Mouse (Mus musculus) adrenal gland (tissue): ENCODE measurements at regions not wholly inside any gene's neighbourhood (a gene's known extent, or its start where the extent isn't known, plus 50 kb on each side); places are given as distances from the start of the nearest gene placed in this dataset.

Source experiments
- intact Hi-C: fragments of 180-260 bp; cut with DNase I; formaldehyde crosslinking; loops from one replicate; pipeline ENCODE4 v1.15.1; 2025

- intact Hi-C loops, result no loop called here
Observed at GRCm38 (mm10) chr17:45341573-45341972, 92.0 kb downstream of the Cdc5l start.

- intact Hi-C loops, result no loop called here
Observed at GRCm38 (mm10) chr17:45340851-45341250, 92.7 kb downstream of the Cdc5l start.

- intact Hi-C loops, result no loop called here
Observed at GRCm38 (mm10) chr17:45339226-45339625, 94.3 kb downstream of the Cdc5l start.

- intact Hi-C loops, result no loop called here
Observed at GRCm38 (mm10) chr17:45338086-45338485, 95.5 kb downstream of the Cdc5l start.

- intact Hi-C loops, result no loop called here
Observed at GRCm38 (mm10) chr17:45335586-45336151, 97.9 kb downstream of the Cdc5l start.

- intact Hi-C loops, result no loop called here
Observed at GRCm38 (mm10) chr17:45334732-45335381, 98.7 kb downstream of the Cdc5l start.

- intact Hi-C loops, result no loop called here
Observed at GRCm38 (mm10) chr17:45332321-45332720, 101.2 kb downstream of the Cdc5l start.

GRCm38 (mm10) chr17:45329241-45329640, 104.3 kb downstream of the Cdc5l start:
- intact Hi-C loops, result no loop called here

- intact Hi-C loops, result no loop called here
Observed at GRCm38 (mm10) chr17:45326726-45327125, 106.8 kb downstream of the Cdc5l start.

GRCm38 (mm10) chr17:45326173-45326572, 107.4 kb downstream of the Cdc5l start:
- intact Hi-C loops, result no loop called here

- intact Hi-C loops, result no loop called here
Observed at GRCm38 (mm10) chr17:45322842-45323241, 110.7 kb downstream of the Cdc5l start.

GRCm38 (mm10) chr17:45320074-45320473, 113.5 kb downstream of the Cdc5l start:
- intact Hi-C loops, result no loop called here

- intact Hi-C loops, result no loop called here
Observed at GRCm38 (mm10) chr17:45318211-45319076, 115.1 kb downstream of the Cdc5l start.

GRCm38 (mm10) chr17:45312510-45313266, 120.8 kb downstream of the Cdc5l start:
- intact Hi-C loops, result no loop called here

GRCm38 (mm10) chr17:45306506-45306905, 127.0 kb downstream of the Cdc5l start:
- intact Hi-C loops, result no loop called here

GRCm38 (mm10) chr17:45303183-45303582, 130.4 kb downstream of the Cdc5l start:
- intact Hi-C loops, result no loop called here

- intact Hi-C loops, result no loop called here
Observed at GRCm38 (mm10) chr17:45298355-45298754, 135.2 kb downstream of the Cdc5l start.

- intact Hi-C loops, result no loop called here
Observed at GRCm38 (mm10) chr17:45297860-45298259, 135.7 kb downstream of the Cdc5l start.

GRCm38 (mm10) chr17:45296363-45296762, 137.2 kb downstream of the Cdc5l start:
- intact Hi-C loops, result no loop called here

- intact Hi-C loops, result no loop called here
Observed at GRCm38 (mm10) chr17:45294886-45295285, 138.7 kb downstream of the Cdc5l start.

GRCm38 (mm10) chr17:45294256-45294865, 139.2 kb downstream of the Cdc5l start:
- intact Hi-C loops, result no loop called here
